Mouse (Mus musculus) midbrain, embryonic 10.5 days (tissue): Measurements from ENCODE around the gene Ddi2. TPM values are rescaled to one million over a fixed set of nuclear protein-coding genes. Genes with fewer than 3 reads are reported as not detected.

Experiments used
- DNase-seq: peaks from one replicate; pipeline ENCODE4 v3.0.0-alpha.2; 2017; ENCODE audit warnings: low spot score
- H3K27ac ChIP-seq: fragments of 300-500 bp; sonication (generic); replicated peaks from 2 replicates; pipeline ENCODE4 v1.5.1; 2016; ENCODE audit warnings: mild to moderate bottlenecking
- H3K27me3 ChIP-seq: fragments of 300-500 bp; sonication (generic); 2 replicates; pipeline ENCODE4 v1.6.1; 2016; ENCODE audit warnings: low read depth, mild to moderate bottlenecking; ENCODE audit not compliant: poor library complexity, severe bottlenecking
- H3K36me3 ChIP-seq: fragments of 300-500 bp; sonication (generic); 2 replicates; pipeline ENCODE4 v1.6.1; 2016; ENCODE audit warnings: mild to moderate bottlenecking, moderate library complexity
- H3K4me1 ChIP-seq: fragments of 300-500 bp; sonication (generic); 2 replicates; pipeline ENCODE4 v1.6.1; 2016
- H3K4me3 ChIP-seq: fragments of 300-500 bp; sonication (generic); 2 replicates; pipeline ENCODE4 v1.5.1; 2016; ENCODE audit warnings: mild to moderate bottlenecking, moderate library complexity
- H3K9me3 ChIP-seq: fragments of 300-500 bp; sonication (generic); replicated peaks from 2 replicates; pipeline ENCODE4 v1.6.1; 2016; ENCODE audit warnings: mild to moderate bottlenecking
- WGBS: fragments of 180-500 bp; shearing (Covaris S2); methylation state at CpG from one replicate; pipeline ENCODE4 v1.1.7; 2016; 5-methylcytosine and 5-hydroxymethylcytosine counted together
- polyA plus RNA-seq: library from polyadenylated mRNA; unstranded; fragments of >200 nt; fragmentation: Nextera tagmentation; extraction: Ambion mirVana; gene quantifications from 2 replicates; pipeline ENCODE4 v1.2.1, GENCODE M21; 2016

The Ddi2 gene
- polyA plus RNA-seq, 1 experiment from 2014 or later, result 23.7 TPM

- no peaks in the 10 kb centered on the region for H3K9me3 ChIP-seq
- no peak for DNase-seq
- 89% methylated on average over 8 of the region's 8 CpGs for WGBS
- H3K4me1 ChIP-seq, result 0 out of 2 replicates have a peak, but pooled peaks cover 8% of the 10 kb centered on the region
- H3K27ac ChIP-seq, result 0 out of 2 replicates have a peak overlapping the region, but pooled peaks have one; percentile 28
- no peaks in the 10 kb centered on the region for H3K27me3 ChIP-seq
- H3K4me3 ChIP-seq, result no peak overlapping the region
- peaks cover 71% of the 10 kb centered on the region for H3K36me3 ChIP-seq
These were observed 66.3 kb downstream of the Ddi2 start for GRCm38 (mm10) chr4:141656932-141657331.

GRCm38 (mm10) chr4:141655908-141656608, 67.2 kb downstream of the Ddi2 start:
- no peak overlapping the region for H3K27ac ChIP-seq
- DNase-seq, result no peak
- no peaks in the 10 kb centered on the region for H3K9me3 ChIP-seq
- H3K4me1 ChIP-seq, result 0 out of 2 replicates have a peak, but pooled peaks cover 12% of the 10 kb centered on the region
- peaks cover 76% of the 10 kb centered on the region for H3K36me3 ChIP-seq
- 84% methylated on average over 12 of the region's 12 CpGs for WGBS
- H3K27me3 ChIP-seq, result no peaks in the 10 kb centered on the region
- no peak overlapping the region for H3K4me3 ChIP-seq

- Histone ChIP-seq H3K27ac (no peak overlapping the region), H3K4me3 (no peak overlapping the region), H3K36me3 (peaks cover 65% of the 10 kb centered on the region), H3K9me3 (no peaks in the 10 kb centered on the region), H3K4me1 (0 out of 2 replicates have a peak, but pooled peaks cover 12% of the 10 kb centered on the region), H3K27me3 (no peaks in the 10 kb centered on the region)
- DNase-seq, result no peak
- WGBS, result 95% methylated on average over 6 of the region's 6 CpGs
These were observed 68.7 kb downstream of the Ddi2 start for GRCm38 (mm10) chr4:141654509-141654908.

- Histone ChIP-seq H3K27ac (no peak overlapping the region), H3K4me1 (0 out of 2 replicates have a peak, but pooled peaks cover 12% of the 10 kb centered on the region), H3K36me3 (peaks cover 69% of the 10 kb centered on the region), H3K9me3 (no peaks in the 10 kb centered on the region), H3K27me3 (no peaks in the 10 kb centered on the region), H3K4me3 (no peak overlapping the region)
- WGBS, result 94% methylated on average over 13 of the region's 13 CpGs
- no peak for DNase-seq
These were observed 69.4 kb downstream of the Ddi2 start for GRCm38 (mm10) chr4:141653813-141654212.

- H3K27me3 ChIP-seq, result no peaks in the 10 kb centered on the region
- H3K9me3 ChIP-seq, result no peaks in the 10 kb centered on the region
- H3K4me1 ChIP-seq, result 0 out of 2 replicates have a peak, but pooled peaks cover 12% of the 10 kb centered on the region
- peaks cover 70% of the 10 kb centered on the region for H3K36me3 ChIP-seq
- no peak for DNase-seq
- H3K27ac ChIP-seq, result no peak overlapping the region
- WGBS, result 92% methylated on average over 8 of the region's 8 CpGs
- no peak overlapping the region for H3K4me3 ChIP-seq
These were observed 70.2 kb downstream of the Ddi2 start for GRCm38 (mm10) chr4:141653044-141653443.

- Histone ChIP-seq H3K27ac (no peak overlapping the region), H3K36me3 (peaks cover 74% of the 10 kb centered on the region), H3K4me3 (no peak overlapping the region), H3K9me3 (no peaks in the 10 kb centered on the region), H3K27me3 (no peaks in the 10 kb centered on the region), H3K4me1 (0 out of 2 replicates have a peak, but pooled peaks cover 8% of the 10 kb centered on the region)
- WGBS, result 91% methylated on average over 10 of the region's 10 CpGs
- no peak for DNase-seq
These were observed 71.3 kb downstream of the Ddi2 start for GRCm38 (mm10) chr4:141651944-141652343.

GRCm38 (mm10) chr4:141651286-141651685, 71.9 kb downstream of the Ddi2 start:
- Histone ChIP-seq H3K36me3 (peaks cover 75% of the 10 kb centered on the region), H3K9me3 (no peaks in the 10 kb centered on the region), H3K4me3 (no peak overlapping the region), H3K27ac (no peak overlapping the region), H3K4me1 (0 out of 2 replicates have a peak, but pooled peaks cover 6% of the 10 kb centered on the region), H3K27me3 (no peaks in the 10 kb centered on the region)
- 94% methylated on average over 6 of the region's 6 CpGs for WGBS
- DNase-seq, result no peak

- Histone ChIP-seq H3K9me3 (no peaks in the 10 kb centered on the region), H3K27ac (no peak overlapping the region), H3K36me3 (peaks cover 62% of the 10 kb centered on the region), H3K27me3 (no peaks in the 10 kb centered on the region), H3K4me3 (no peak overlapping the region), H3K4me1 (0 out of 2 replicates have a peak, but pooled peaks cover 6% of the 10 kb centered on the region)
- no peak for DNase-seq
- 88% methylated on average over 6 of the region's 6 CpGs for WGBS
These were observed 74.0 kb downstream of the Ddi2 start for GRCm38 (mm10) chr4:141649244-141649643.

GRCm38 (mm10) chr4:141648262-141648661, 75.0 kb downstream of the Ddi2 start:
- Histone ChIP-seq H3K4me3 (no peak overlapping the region), H3K27ac (no peak overlapping the region), H3K36me3 (peaks cover 52% of the 10 kb centered on the region), H3K9me3 (no peaks in the 10 kb centered on the region), H3K4me1 (0 out of 2 replicates have a peak, but pooled peaks cover 6% of the 10 kb centered on the region), H3K27me3 (no peaks in the 10 kb centered on the region)
- DNase-seq, result no peak
- 91% methylated on average over 5 of the region's 5 CpGs for WGBS

GRCm38 (mm10) chr4:141647187-141647586, 76.0 kb downstream of the Ddi2 start:
- no peak overlapping the region for H3K4me3 ChIP-seq
- H3K36me3 ChIP-seq, result peaks cover 50% of the 10 kb centered on the region
- no peak overlapping the region for H3K27ac ChIP-seq
- WGBS, result 96% methylated on average over 3 of the region's 3 CpGs
- no peak for DNase-seq
- no peaks in the 10 kb centered on the region for H3K27me3 ChIP-seq
- 0 out of 2 replicates have a peak, but pooled peaks cover 6% of the 10 kb centered on the region for H3K4me1 ChIP-seq
- no peaks in the 10 kb centered on the region for H3K9me3 ChIP-seq

- WGBS, result 94% methylated on average over 8 of the region's 8 CpGs
- no peaks in the 10 kb centered on the region for H3K27me3 ChIP-seq
- H3K9me3 ChIP-seq, result no peaks in the 10 kb centered on the region
- no peak overlapping the region for H3K27ac ChIP-seq
- no peak overlapping the region for H3K4me3 ChIP-seq
- DNase-seq, result no peak
- peaks cover 7% of the 10 kb centered on the region; the same call in 1 of the 2 replicates for H3K4me1 ChIP-seq
- H3K36me3 ChIP-seq, result peaks cover 52% of the 10 kb centered on the region
These were observed 77.2 kb downstream of the Ddi2 start for GRCm38 (mm10) chr4:141645988-141646387.

- H3K36me3 ChIP-seq, result peaks cover 63% of the 10 kb centered on the region
- DNase-seq, result no peak
- no peak overlapping the region for H3K4me3 ChIP-seq
- WGBS, result 80% methylated on average over 7 of the region's 7 CpGs
- no peaks in the 10 kb centered on the region for H3K9me3 ChIP-seq
- no peaks in the 10 kb centered on the region for H3K27me3 ChIP-seq
- H3K27ac ChIP-seq, result 0 out of 2 replicates have a peak overlapping the region, but pooled peaks have one; percentile 6
- peaks cover 8% of the 10 kb centered on the region for H3K4me1 ChIP-seq
These were observed 79.9 kb downstream of the Ddi2 start for GRCm38 (mm10) chr4:141643118-141643855.
